Mouse (Mus musculus): ENCODE data around the gene Tprg.

DNA sequence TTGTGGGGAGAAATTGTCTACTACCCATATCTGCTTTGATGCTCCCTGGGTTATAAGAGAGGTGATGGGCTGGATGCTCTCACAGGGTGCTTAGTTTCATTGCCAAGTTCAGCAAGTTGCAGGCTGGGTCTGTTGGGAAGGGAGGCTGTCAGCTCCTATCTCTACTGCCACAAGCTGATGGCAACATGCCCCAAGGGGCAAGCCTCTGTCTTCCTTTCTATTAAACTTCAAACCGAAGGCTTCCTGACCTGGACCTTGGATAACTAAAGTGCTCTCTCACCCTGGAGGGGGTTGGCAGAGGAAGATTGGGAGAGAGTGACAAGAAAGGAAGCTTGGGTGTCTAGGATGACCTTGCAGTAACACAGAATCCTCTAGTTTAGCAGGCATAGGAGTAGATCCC is 108.1 kb downstream of the Tprg start:
- TF ChIP-seq CTCF (IDR thresholded peaks at IDR 0.05; ENCODE audit: insufficient read depth, low read depth, low read length) (no peak), POLR2A (IDR thresholded peaks at IDR 0.05; ENCODE audit: insufficient read depth, low read depth, low read length) (no peak)
